Mouse (Mus musculus) embryonic facial prominence, embryonic 15.5 days (tissue): Measurements from ENCODE around the gene Cox4i1. TPM values are rescaled to one million over a fixed set of nuclear protein-coding genes. Genes with fewer than 3 reads are reported as not detected.
A peak's percentile ranks its signal among the peaks of the same experiment; 100 is the strongest.

Source experiments
- ATAC-seq: fragments of 200-750 bp; cut with Nextera tagmentation; 2 replicates; pipeline ENCODE4 v1.8.0; 2017; ENCODE audit warnings: low read depth, moderate TSS enrichment; ENCODE audit not compliant: insufficient number of reproducible peaks, low FRiP score, low TSS enrichment
- H3K27ac ChIP-seq: fragments of 300-500 bp; sonication (generic); replicated peaks from 2 replicates; pipeline ENCODE4 v1.5.1; 2015; ENCODE audit warnings: mild to moderate bottlenecking, inconsistent platforms
- H3K27me3 ChIP-seq: fragments of 300-500 bp; sonication (generic); 2 replicates; pipeline ENCODE4 v1.6.1; 2015; ENCODE audit warnings: inconsistent platforms
- H3K36me3 ChIP-seq: fragments of 300-500 bp; sonication (generic); 2 replicates; pipeline ENCODE4 v1.6.1; 2015; ENCODE audit warnings: mild to moderate bottlenecking, inconsistent platforms
- H3K4me1 ChIP-seq: fragments of 300-500 bp; sonication (generic); 2 replicates; pipeline ENCODE4 v1.6.1; 2015; ENCODE audit warnings: inconsistent platforms
- H3K4me2 ChIP-seq: fragments of 300-500 bp; sonication (generic); replicated peaks from 2 replicates; pipeline ENCODE4 v1.6.1; 2015; ENCODE audit warnings: mild to moderate bottlenecking, inconsistent platforms
- H3K4me3 ChIP-seq: fragments of 300-500 bp; sonication (generic); replicated peaks from 2 replicates; pipeline ENCODE4 v1.5.1; 2015; ENCODE audit warnings: mild to moderate bottlenecking, inconsistent platforms
- H3K9ac ChIP-seq: fragments of 300-500 bp; sonication (generic); 2 replicates; pipeline ENCODE4 v1.6.1; 2015; ENCODE audit warnings: inconsistent platforms
- H3K9me3 ChIP-seq: fragments of 300-500 bp; sonication (generic); replicated peaks from 2 replicates; pipeline ENCODE4 v1.6.1; 2016; ENCODE audit warnings: inconsistent platforms
- WGBS: fragments of 180-500 bp; shearing (Covaris S2); methylation state at CpG from one replicate; pipeline ENCODE4 v1.1.7; 2015; 5-methylcytosine and 5-hydroxymethylcytosine counted together
- polyA plus RNA-seq: library from polyadenylated mRNA; unstranded; fragments of >200 nt; fragmentation: Nextera tagmentation; extraction: Ambion mirVana; gene quantifications from 2 replicates; pipeline ENCODE4 v1.2.1, GENCODE M21; 2015

The Cox4i1 gene
- polyA plus RNA-seq, 1 experiment from 2014 or later: 1,008 TPM

GRCm38 (mm10) chr8:120681113-120681512 is 13.1 kb downstream of the Cox4i1 start:
- no peak overlapping the region for H3K4me2 ChIP-seq
- H3K9me3 ChIP-seq: no peaks in the 10 kb centered on the region
- H3K9ac ChIP-seq: no peak overlapping the region
- peaks cover 24% of the 10 kb centered on the region for H3K4me1 ChIP-seq
- H3K36me3 ChIP-seq: no peaks in the 10 kb centered on the region
- no peak for ATAC-seq
- H3K4me3 ChIP-seq: no peak overlapping the region
- 69% methylated on average over 10 of the region's 10 CpGs for WGBS
- H3K27ac ChIP-seq: no peak overlapping the region
- no peaks in the 10 kb centered on the region for H3K27me3 ChIP-seq

GRCm38 (mm10) chr8:120683602-120684001 is 15.6 kb downstream of the Cox4i1 start:
- Histone ChIP-seq H3K4me3 (no peak overlapping the region), H3K27ac (no peak overlapping the region), H3K9ac (no peak overlapping the region), H3K9me3 (no peaks in the 10 kb centered on the region), H3K27me3 (no peaks in the 10 kb centered on the region; the same call in 1 of the 2 replicates), H3K4me1 (peaks cover 34% of the 10 kb centered on the region), H3K4me2 (no peak overlapping the region), H3K36me3 (no peaks in the 10 kb centered on the region)
- WGBS: 15% methylated on average over 10 of the region's 10 CpGs
- ATAC-seq: no peak

- no peak overlapping the region for H3K9ac ChIP-seq
- no peak overlapping the region for H3K27ac ChIP-seq
- H3K36me3 ChIP-seq: no peaks in the 10 kb centered on the region
- peaks cover 34% of the 10 kb centered on the region for H3K4me1 ChIP-seq
- H3K4me2 ChIP-seq: no peak overlapping the region
- H3K9me3 ChIP-seq: no peaks in the 10 kb centered on the region
- WGBS: 71% methylated on average over 5 of the region's 5 CpGs
- ATAC-seq: no peak
- H3K4me3 ChIP-seq: no peak overlapping the region
- no peaks in the 10 kb centered on the region; the same call in 1 of the 2 replicates for H3K27me3 ChIP-seq
These were observed 16.1 kb downstream of the Cox4i1 start for GRCm38 (mm10) chr8:120684082-120684481.

DNA sequence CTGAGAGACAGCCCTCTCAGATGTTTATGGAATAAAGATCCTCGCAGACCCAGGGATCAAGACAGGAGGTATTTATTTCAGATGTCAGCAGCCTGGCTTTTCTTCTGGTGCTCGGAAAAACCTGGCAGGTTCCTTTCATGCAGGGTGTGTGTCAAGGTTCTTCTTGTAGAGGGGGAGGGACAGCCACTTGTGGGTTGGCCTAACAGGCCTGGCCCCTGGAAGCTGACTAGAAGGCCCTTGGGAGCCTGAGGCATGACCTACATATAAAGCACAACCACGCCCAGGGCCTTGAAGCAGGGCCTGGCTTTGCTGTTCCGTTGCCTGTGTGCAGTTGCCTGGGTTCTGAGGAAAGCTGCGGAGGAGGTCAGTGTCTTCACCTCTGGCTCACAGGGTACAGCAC is 17.1 kb downstream of the Cox4i1 start:
- H3K4me1 ChIP-seq: peaks cover 34% of the 10 kb centered on the region
- no peaks in the 10 kb centered on the region; the same call in 1 of the 2 replicates for H3K27me3 ChIP-seq
- H3K9me3 ChIP-seq: no peaks in the 10 kb centered on the region
- ATAC-seq: no peak
- WGBS: 33% methylated on average over 5 of the region's 5 CpGs
- H3K9ac ChIP-seq: no peak overlapping the region
- H3K4me2 ChIP-seq: no peak overlapping the region
- H3K27ac ChIP-seq: peak overlapping the region; percentile 63
- H3K4me3 ChIP-seq: no peak overlapping the region
- no peaks in the 10 kb centered on the region for H3K36me3 ChIP-seq

DNA sequence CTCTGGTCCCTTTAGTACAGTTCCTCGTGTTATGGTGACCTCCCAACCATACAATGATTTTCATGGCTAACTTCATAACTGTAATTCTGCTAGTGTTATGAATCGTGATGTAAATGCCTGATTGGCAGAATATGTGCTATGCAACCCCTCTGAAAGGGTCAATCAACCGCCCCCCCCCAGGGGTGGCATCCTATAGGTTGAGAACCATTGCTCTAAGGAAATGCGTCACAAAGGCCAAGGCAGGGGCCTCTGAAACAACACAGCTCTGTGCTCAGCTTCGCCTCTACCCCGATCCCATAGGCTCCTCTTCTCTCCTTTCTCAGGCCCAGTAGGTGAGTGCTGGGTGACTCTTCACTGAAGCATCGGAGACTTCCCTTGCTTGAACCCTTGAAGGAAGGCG is 17.6 kb downstream of the Cox4i1 start:
- H3K4me3 ChIP-seq: no peak overlapping the region
- H3K27ac ChIP-seq: peak overlapping the region; percentile 63
- H3K4me1 ChIP-seq: peaks cover 34% of the 10 kb centered on the region
- no peaks in the 10 kb centered on the region; the same call in 1 of the 2 replicates for H3K27me3 ChIP-seq
- ATAC-seq: no peak
- H3K4me2 ChIP-seq: no peak overlapping the region
- H3K9me3 ChIP-seq: no peaks in the 10 kb centered on the region
- no peaks in the 10 kb centered on the region for H3K36me3 ChIP-seq
- H3K9ac ChIP-seq: no peak overlapping the region
- 76% methylated on average over 8 of the region's 8 CpGs for WGBS

- H3K4me3 ChIP-seq: no peak overlapping the region
- 76% methylated on average over 13 of the region's 13 CpGs for WGBS
- no peak for ATAC-seq
- no peaks in the 10 kb centered on the region for H3K36me3 ChIP-seq
- H3K27me3 ChIP-seq: no peaks in the 10 kb centered on the region; the same call in 1 of the 2 replicates
- no peak overlapping the region for H3K9ac ChIP-seq
- no peaks in the 10 kb centered on the region for H3K9me3 ChIP-seq
- H3K4me2 ChIP-seq: no peak overlapping the region
- H3K27ac ChIP-seq: peak overlapping the region; percentile 61
- peaks cover 34% of the 10 kb centered on the region for H3K4me1 ChIP-seq
These were observed 18.0 kb downstream of the Cox4i1 start for GRCm38 (mm10) chr8:120686051-120686450.

GRCm38 (mm10) chr8:120686576-120686975 is 18.6 kb downstream of the Cox4i1 start:
- Histone ChIP-seq H3K4me1 (peaks cover 34% of the 10 kb centered on the region), H3K4me3 (no peak overlapping the region), H3K27ac (peak overlapping the region; percentile 61; the same call in 1 of the 2 replicates), H3K4me2 (no peak overlapping the region), H3K27me3 (no peaks in the 10 kb centered on the region; the same call in 1 of the 2 replicates), H3K9me3 (no peaks in the 10 kb centered on the region), H3K9ac (no peak overlapping the region), H3K36me3 (no peaks in the 10 kb centered on the region)
- no peak for ATAC-seq
- 59% methylated on average over 5 of the region's 5 CpGs for WGBS

DNA sequence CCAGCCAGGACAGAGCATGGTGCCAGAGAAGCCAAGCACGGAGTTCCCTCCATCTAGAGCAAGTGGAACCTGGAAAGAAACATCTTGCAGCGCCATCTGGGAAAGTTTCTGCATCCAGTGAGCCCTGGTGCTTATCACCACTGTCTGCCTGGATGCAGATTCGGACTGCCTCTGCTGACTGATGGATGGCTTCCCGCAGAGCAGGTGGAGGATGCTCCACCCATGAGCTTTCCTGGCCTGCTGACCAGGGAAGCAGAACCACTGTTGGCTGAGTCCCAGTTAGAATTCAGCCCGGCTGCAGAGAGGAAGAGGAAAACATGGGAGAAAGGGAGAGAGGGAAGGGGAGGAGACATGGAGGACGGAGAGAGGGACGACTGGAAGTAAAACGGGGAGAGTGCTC is 19.8 kb downstream of the Cox4i1 start:
- H3K9me3 ChIP-seq: no peaks in the 10 kb centered on the region
- no peaks in the 10 kb centered on the region for H3K36me3 ChIP-seq
- peaks cover 34% of the 10 kb centered on the region for H3K4me1 ChIP-seq
- 73% methylated on average over 8 of the region's 8 CpGs for WGBS
- H3K9ac ChIP-seq: no peak overlapping the region
- no peak overlapping the region for H3K27ac ChIP-seq
- H3K4me2 ChIP-seq: no peak overlapping the region
- no peaks in the 10 kb centered on the region; the same call in 1 of the 2 replicates for H3K27me3 ChIP-seq
- no peak overlapping the region for H3K4me3 ChIP-seq
- ATAC-seq: no peak

DNA sequence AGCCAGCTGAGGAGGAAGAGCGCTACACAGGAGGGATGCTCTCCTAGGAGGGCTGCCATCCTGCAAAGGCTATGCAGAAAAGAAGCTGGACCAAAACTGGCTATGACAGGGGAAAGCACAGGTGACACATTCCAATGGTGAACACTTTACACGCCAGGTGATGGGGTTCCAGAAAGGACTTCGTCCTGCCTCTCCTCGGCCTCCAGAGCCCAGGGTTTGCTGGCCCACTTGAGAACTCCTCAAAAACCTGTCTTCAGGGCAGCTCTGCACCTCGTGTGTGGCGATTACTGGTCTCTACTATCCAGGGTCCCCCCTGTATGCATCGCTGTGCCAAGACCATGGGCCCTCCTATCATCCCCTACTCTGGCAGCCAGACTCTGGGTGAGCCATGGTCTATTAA is 20.5 kb downstream of the Cox4i1 start:
- Histone ChIP-seq H3K9ac (no peak overlapping the region), H3K4me2 (no peak overlapping the region), H3K27me3 (no peaks in the 10 kb centered on the region; the same call in 1 of the 2 replicates), H3K4me1 (peaks cover 34% of the 10 kb centered on the region), H3K27ac (no peak overlapping the region), H3K9me3 (no peaks in the 10 kb centered on the region), H3K36me3 (no peaks in the 10 kb centered on the region), H3K4me3 (no peak overlapping the region)
- WGBS: 88% methylated on average over 7 of the region's 7 CpGs
- ATAC-seq: no peak

- Histone ChIP-seq H3K4me2 (no peak overlapping the region), H3K4me1 (peaks cover 16% of the 10 kb centered on the region), H3K9ac (no peak overlapping the region), H3K36me3 (no peaks in the 10 kb centered on the region), H3K27ac (no peak overlapping the region), H3K9me3 (no peaks in the 10 kb centered on the region), H3K27me3 (no peaks in the 10 kb centered on the region; the same call in 1 of the 2 replicates), H3K4me3 (no peak overlapping the region)
- no peak for ATAC-seq
- 60% methylated on average over 4 of the region's 4 CpGs for WGBS
These were observed 24.9 kb downstream of the Cox4i1 start for GRCm38 (mm10) chr8:120692934-120693333.

- no peak overlapping the region for H3K4me3 ChIP-seq
- H3K4me2 ChIP-seq: no peak overlapping the region
- peaks cover 26% of the 10 kb centered on the region for H3K4me1 ChIP-seq
- H3K9me3 ChIP-seq: no peaks in the 10 kb centered on the region
- H3K9ac ChIP-seq: no peak overlapping the region
- no peaks in the 10 kb centered on the region for H3K27me3 ChIP-seq
- no peak for ATAC-seq
- WGBS: 46% methylated on average over 22 of the region's 22 CpGs
- no peak overlapping the region for H3K27ac ChIP-seq
- no peaks in the 10 kb centered on the region for H3K36me3 ChIP-seq
These were observed 26.0 kb downstream of the Cox4i1 start for GRCm38 (mm10) chr8:120693861-120694493.
